Mouse (Mus musculus) embryonic facial prominence, embryonic 13.5 days (tissue): ENCODE results near the gene Rasal2. TPM values are rescaled to one million over a fixed set of nuclear protein-coding genes. Genes with fewer than 3 reads are reported as not detected.

Experiments used
- ATAC-seq: fragments of 200-750 bp; cut with Nextera tagmentation; 2 replicates; pipeline ENCODE4 v1.8.0; 2017; ENCODE audit warnings: low read depth; ENCODE audit not compliant: insufficient number of reproducible peaks, insufficient read depth, low FRiP score, low TSS enrichment
- H3K27ac ChIP-seq: fragments of 300-500 bp; sonication (generic); 2 replicates; pipeline ENCODE4 v1.5.1; 2015; ENCODE audit warnings: moderate library complexity, mild to moderate bottlenecking, inconsistent platforms
- H3K27me3 ChIP-seq: fragments of 300-500 bp; sonication (generic); 2 replicates; pipeline ENCODE4 v1.6.1; 2015; ENCODE audit warnings: mild to moderate bottlenecking, inconsistent platforms
- H3K36me3 ChIP-seq: fragments of 300-500 bp; sonication (generic); 2 replicates; pipeline ENCODE4 v1.6.1; 2015; ENCODE audit warnings: mild to moderate bottlenecking, inconsistent platforms
- H3K4me1 ChIP-seq: fragments of 300-500 bp; sonication (generic); 2 replicates; pipeline ENCODE4 v1.6.1; 2015; ENCODE audit warnings: inconsistent platforms
- H3K4me2 ChIP-seq: fragments of 300-500 bp; sonication (generic); 2 replicates; pipeline ENCODE4 v1.6.1; 2015; ENCODE audit warnings: moderate library complexity, mild to moderate bottlenecking, inconsistent platforms
- H3K4me3 ChIP-seq: fragments of 300-500 bp; sonication (generic); 2 replicates; pipeline ENCODE4 v1.5.1; 2015; ENCODE audit warnings: mild to moderate bottlenecking, inconsistent platforms
- H3K9ac ChIP-seq: fragments of 300-500 bp; sonication (generic); 2 replicates; pipeline ENCODE4 v1.6.1; 2015; ENCODE audit warnings: mild to moderate bottlenecking, inconsistent platforms
- H3K9me3 ChIP-seq: fragments of 300-500 bp; sonication (generic); 2 replicates; pipeline ENCODE4 v1.6.1; 2016; ENCODE audit warnings: inconsistent platforms
- WGBS: fragments of 180-500 bp; shearing (Covaris S2); methylation state at CpG from one replicate; pipeline ENCODE4 v1.1.7; 2015; ENCODE audit warnings: mixed read lengths; 5-methylcytosine and 5-hydroxymethylcytosine counted together
- polyA plus RNA-seq: library from polyadenylated mRNA; unstranded; fragments of >200 nt; fragmentation: Nextera tagmentation; extraction: Ambion mirVana; gene quantifications from 2 replicates; pipeline ENCODE4 v1.2.1, GENCODE M21; 2015

The Rasal2 gene
- polyA plus RNA-seq, 1 experiment from 2014 or later = 9.9 TPM

GRCm38 (mm10) chr1:157086097-157086994 is 326.0 kb downstream of the Rasal2 start:
- Histone ChIP-seq H3K4me2 (peak overlapping the region; percentile 64), H3K36me3 (no peaks in the 10 kb centered on the region), H3K9ac (peak overlapping the region; percentile 57), H3K9me3 (no peaks in the 10 kb centered on the region), H3K27me3 (no peaks in the 10 kb centered on the region), H3K27ac (no peak overlapping the region), H3K4me1 (peaks cover 11% of the 10 kb centered on the region), H3K4me3 (peak overlapping the region; percentile 42)
- 9% methylated on average over 25 of the region's 25 CpGs for WGBS
- 0 out of 2 replicates have a peak, but pooled peaks have one; percentile 35 for ATAC-seq

Other genes starting within 250 kb of the Rasal2 start
- gene Cryzl2, start 46.0 kb upstream of the Rasal2 start, polyA plus RNA-seq = 9.3 and 12.4 TPM in 2 replicates
- 3.5 and 4.0 TPM in 2 replicates for gene Sec16b, start 94.1 kb upstream of the Rasal2 start, polyA plus RNA-seq